15 mouse cellular contexts compared by ENCODE assay signal in the genomic region with DNA sequence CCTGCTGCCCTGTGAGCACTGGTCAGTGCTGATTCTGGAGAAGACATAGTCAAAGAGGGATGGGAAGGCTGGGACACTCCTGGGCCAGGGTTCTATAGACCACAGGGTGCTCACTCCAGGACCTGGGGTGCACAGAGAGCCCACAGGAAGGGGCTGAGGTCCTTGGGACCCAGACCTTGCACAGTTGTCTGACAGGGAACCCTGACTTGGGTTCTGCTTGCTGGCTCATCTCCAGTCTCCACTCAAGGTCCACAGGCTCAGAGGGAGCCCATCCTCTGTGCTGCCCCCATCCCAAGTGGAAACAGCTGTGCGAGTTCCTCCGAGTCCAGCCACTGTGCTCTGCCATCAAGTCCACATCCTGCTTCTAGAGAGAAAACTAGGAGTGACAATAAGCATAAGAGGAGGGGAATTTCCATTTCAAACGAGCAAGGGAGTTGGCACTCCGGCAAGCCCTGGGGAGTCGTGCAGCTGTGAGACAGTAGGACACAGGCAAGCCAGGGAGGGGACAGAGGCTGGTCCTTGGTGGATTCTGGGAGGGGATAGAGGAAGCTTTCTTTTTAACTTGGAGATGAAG. TPM values are rescaled to one million over a fixed set of nuclear protein-coding genes. Genes with fewer than 3 reads are reported as not detected.
DNase-seq lines count a peak whose midpoint lies in the region; ATAC-seq and TF ChIP-seq lines count a peak whose summit lies in the region.
"Had no signal": no experiment of that assay in that cellular context is flagged by ENCODE, and none has a peak within 500 bp of the region (broad histone marks: within the 10 kb centered on the region; RNA-seq: fewer than 3 reads in every experiment).

No protein-coding gene starts in this region.

- 42% methylated on average over 5 of the region's 5 CpGs for WGBS in kidney, postnatal 0 days
- WGBS in heart, embryonic 10.5 days, result 31% methylated on average over 5 of the region's 5 CpGs
- WGBS in midbrain, postnatal 0 days, result 29% methylated on average over 5 of the region's 5 CpGs

- H3K4me1 ChIP-seq in kidney, postnatal 0 days (replicated peaks; ENCODE audit: insufficient read depth, low read length), result no peaks in the 10 kb centered on the region
- peaks cover 70% of the 10 kb centered on the region for H3K4me1 ChIP-seq in E14TG2a.4 (replicated peaks; ENCODE audit: low read depth, low read length)
- H3K4me1 ChIP-seq in heart, embryonic 10.5 days, result peaks cover 23% of the 10 kb centered on the region
- H3K4me1 ChIP-seq in midbrain, postnatal 0 days (ENCODE audit: insufficient read depth, low read length), result no peaks in the 10 kb centered on the region

- no peak overlapping the region for H3K9ac ChIP-seq in kidney, postnatal 0 days (ENCODE audit: low read depth, low read length)
- no peak overlapping the region for H3K9ac ChIP-seq in midbrain, postnatal 0 days (replicated peaks; ENCODE audit: low read length, poor library complexity, severe bottlenecking)
- H3K9ac ChIP-seq: midbrain, embryonic 12.5 days had no signal

- peak; percentile 44 for DNase-seq in kidney, postnatal 0 days (ENCODE audit: low spot score)
- DNase-seq in kidney, adult 11 months, result no peak
- DNase-seq in ES-CJ7 (ENCODE audit: low read depth, low spot score), result peak; percentile 86
- DNase-seq in heart, embryonic 10.5 days (ENCODE audit: low spot score), result no peak
- no peak for DNase-seq in midbrain, postnatal 0 days (ENCODE audit: low spot score)
- DNase-seq in urinary bladder, adult 18-20 months (ENCODE audit: low spot score in 2 of 2), result no peak
- DNase-seq: adrenal gland, postnatal 25 days; cerebellum, adult 18-20 months; gastrocnemius, adult 2 months; layer of hippocampus, postnatal 36 days; thymus, adult 2 months had no signal

- 0 out of 2 replicates have a peak overlapping the region, but pooled peaks have one; percentile 8 for H3K27ac ChIP-seq in kidney, postnatal 0 days
- peak overlapping the region; percentile 8; the same call in 1 of the 2 replicates for H3K27ac ChIP-seq in heart, embryonic 10.5 days
- H3K27ac ChIP-seq in midbrain, postnatal 0 days (ENCODE audit: low read depth, low read length), result no peak overlapping the region
- H3K27ac ChIP-seq: gastrocnemius, adult 2 months; hindbrain, postnatal 0 days; midbrain, embryonic 12.5 days had no signal

- no peak for ATAC-seq in kidney, postnatal 0 days (replicated peaks; ENCODE audit: low FRiP score, low read depth)
- no peak for ATAC-seq in midbrain, postnatal 0 days (ENCODE audit: low FRiP score)
- ATAC-seq: hindbrain, postnatal 0 days had no signal

- H3K27me3 ChIP-seq in kidney, postnatal 0 days (ENCODE audit: insufficient read depth, low read length), result no peaks in the 10 kb centered on the region
- H3K27me3 ChIP-seq in E14TG2a.4 (ENCODE audit: insufficient read depth, low read length), result peaks cover 8% of the 10 kb centered on the region; the same call in 1 of the 2 replicates
- peaks cover 71% of the 10 kb centered on the region for H3K27me3 ChIP-seq in heart, embryonic 10.5 days (ENCODE audit: insufficient read depth, poor library complexity, severe bottlenecking)
- H3K27me3 ChIP-seq in midbrain, postnatal 0 days (ENCODE audit: insufficient read depth, low read length), result no peaks in the 10 kb centered on the region

- H3K4me2 ChIP-seq in kidney, postnatal 0 days (ENCODE audit: low read length), result no peak overlapping the region
- no peak overlapping the region for H3K4me2 ChIP-seq in midbrain, postnatal 0 days (ENCODE audit: low read depth, low read length, poor library complexity, severe bottlenecking)
- H3K4me2 ChIP-seq: liver, embryonic 11.5 days; midbrain, embryonic 12.5 days had no signal

- TF ChIP-seq CTCF in kidney, postnatal 0 days (IDR thresholded peaks at IDR 0.05; ENCODE audit: low read depth), result no peak
- no peak for TF ChIP-seq CTCF in E14TG2a.4 (conservative IDR thresholded peaks at IDR 0.05; ENCODE audit: low read length)
- TF ChIP-seq CTCF in midbrain, postnatal 0 days (IDR thresholded peaks at IDR 0.05), result no peak

- H3K9me3 ChIP-seq in kidney, postnatal 0 days (replicated peaks; ENCODE audit: low read length), result no peaks in the 10 kb centered on the region
- no peaks in the 10 kb centered on the region for H3K9me3 ChIP-seq in E14TG2a.4 (ENCODE audit: low read length)
- H3K9me3 ChIP-seq in heart, embryonic 10.5 days, result no peaks in the 10 kb centered on the region
- H3K9me3 ChIP-seq in midbrain, postnatal 0 days (ENCODE audit: low read length), result no peaks in the 10 kb centered on the region
- H3K9me3 ChIP-seq: midbrain, embryonic 12.5 days had no signal

- H3K4me3 ChIP-seq in kidney, postnatal 0 days (replicated peaks; ENCODE audit: low read depth, low read length), result no peak overlapping the region
- H3K4me3 ChIP-seq in E14TG2a.4 (replicated peaks; ENCODE audit: low read length), result peak overlapping the region; percentile 33; the same call in 1 of the 2 replicates
- H3K4me3 ChIP-seq in heart, embryonic 10.5 days, result no peak overlapping the region
- H3K4me3 ChIP-seq in midbrain, postnatal 0 days (ENCODE audit: low read depth, low read length), result no peak overlapping the region
- H3K4me3 ChIP-seq: gastrocnemius, adult 2 months; midbrain, embryonic 12.5 days had no signal

- no peaks in the 10 kb centered on the region for H3K36me3 ChIP-seq in kidney, postnatal 0 days (ENCODE audit: insufficient read depth, low read length)
- H3K36me3 ChIP-seq in E14TG2a.4 (ENCODE audit: insufficient read depth, low read length), result no peaks in the 10 kb centered on the region
- no peaks in the 10 kb centered on the region for H3K36me3 ChIP-seq in heart, embryonic 10.5 days
- no peaks in the 10 kb centered on the region for H3K36me3 ChIP-seq in midbrain, postnatal 0 days (ENCODE audit: insufficient read depth, low read length)
- H3K36me3 ChIP-seq: midbrain, embryonic 12.5 days had no signal

RNA-seq across cellular contexts. Expression of a gene that starts 31.6 kb away (rescaled TPM):
- polyA plus RNA-seq in kidney, postnatal 0 days (2015; fragmentation: Nextera tagmentation; extraction: Ambion mirVana), result 9.4 and 9.6 TPM in 2 replicates
- polyA plus RNA-seq in heart, embryonic 10.5 days (2016; fragmentation: Nextera tagmentation; extraction: Ambion mirVana), result 6.4 and 8.0 TPM in 2 replicates
- total RNA-seq in midbrain, postnatal 0 days (2014; rRNA removed), result 18.5 and 20.2 TPM in 2 replicates
- 2.2 and 2.3 TPM in 2 replicates for polyA plus RNA-seq in midbrain, postnatal 0 days (2015; fragmentation: Nextera tagmentation; extraction: Ambion mirVana)

Comparison
In these comparisons a context has a peak if more than half of its experiments do, and no peak if none do; other contexts are left out.
1. DNase-seq: peak in kidney, postnatal 0 days (single experiment) and ES-CJ7 (single experiment); none in kidney, adult 11 months (single experiment), heart, embryonic 10.5 days (single experiment), midbrain, postnatal 0 days (single experiment) and urinary bladder, adult 18-20 months (0 of 2).